ENCODE assay signal across 24 mouse cellular contexts in genomic region chr13:5711646-5712045, GRCm38 (mm10).
"Had no signal": no experiment of that assay in that cellular context is flagged by ENCODE, and none has a peak within 500 bp of the region (broad histone marks: within the 10 kb centered on the region; RNA-seq: fewer than 3 reads in every experiment).

No protein-coding gene starts in this region.

- DNase-seq: gastrocnemius, postnatal 10 days; gastrocnemius, postnatal 36 days; heart, postnatal 14 days; kidney, adult 11 months; kidney, adult 2 months; kidney, adult 9 months; kidney, postnatal 14 days; kidney, postnatal 36 days; layer of hippocampus, adult 9-11 months; layer of hippocampus, postnatal 36 days; left cerebral cortex, postnatal 4 days had no signal

- H3K36me3 ChIP-seq: heart, embryonic 10.5 days; heart, embryonic 13.5 days; heart, embryonic 15.5 days; hindbrain, embryonic 13.5 days; hindbrain, embryonic 15.5 days; kidney, embryonic 15.5 days; limb, embryonic 13.5 days; limb, embryonic 15.5 days; liver, embryonic 12.5 days had no signal

- H3K4me2 ChIP-seq: heart, embryonic 13.5 days; heart, embryonic 15.5 days; hindbrain, embryonic 13.5 days; hindbrain, embryonic 15.5 days; kidney, embryonic 15.5 days; limb, embryonic 13.5 days; limb, embryonic 15.5 days; liver, embryonic 12.5 days had no signal

- H3K4me1 ChIP-seq: heart, embryonic 10.5 days; hindbrain, embryonic 13.5 days; hindbrain, embryonic 15.5 days; limb, embryonic 15.5 days; liver, embryonic 12.5 days had no signal

- H3K4me3 ChIP-seq: heart, embryonic 10.5 days; heart, embryonic 13.5 days; heart, embryonic 15.5 days; hindbrain, embryonic 13.5 days; hindbrain, embryonic 15.5 days; kidney, embryonic 15.5 days; limb, embryonic 13.5 days; limb, embryonic 15.5 days; liver, embryonic 12.5 days had no signal

- H3K27ac ChIP-seq: heart, embryonic 10.5 days; heart, embryonic 13.5 days; heart, embryonic 15.5 days; hindbrain, embryonic 13.5 days; hindbrain, embryonic 15.5 days; hindbrain, postnatal 0 days; kidney, embryonic 15.5 days; kidney, postnatal 0 days; limb, embryonic 13.5 days; limb, embryonic 15.5 days; liver, embryonic 12.5 days; liver, embryonic 14.5 days had no signal

- H3K9ac ChIP-seq: heart, embryonic 13.5 days; heart, embryonic 15.5 days; hindbrain, embryonic 13.5 days; hindbrain, embryonic 15.5 days; kidney, embryonic 15.5 days; limb, embryonic 13.5 days; limb, embryonic 15.5 days; liver, embryonic 12.5 days; liver, embryonic 14.5 days had no signal

- H3K27me3 ChIP-seq: heart, embryonic 13.5 days; heart, embryonic 15.5 days; hindbrain, embryonic 13.5 days; hindbrain, embryonic 15.5 days; kidney, embryonic 15.5 days; limb, embryonic 13.5 days; limb, embryonic 15.5 days; liver, embryonic 12.5 days had no signal

- H3K9me3 ChIP-seq: heart, embryonic 10.5 days; heart, embryonic 13.5 days; heart, embryonic 15.5 days; hindbrain, embryonic 13.5 days; hindbrain, embryonic 15.5 days; kidney, embryonic 15.5 days; limb, embryonic 13.5 days; limb, embryonic 15.5 days; liver, embryonic 12.5 days had no signal

- ATAC-seq: hindbrain, postnatal 0 days; intestine, embryonic 16.5 days; liver, embryonic 12.5 days had no signal
